Mouse (Mus musculus) bone marrow, adult 2 months (tissue): Measurements from ENCODE around the gene Lpar5.

Source experiments
- CTCF ChIP-seq: fragments of 200-500 bp; IDR thresholded peaks from 2 replicates; pipeline ENCODE4 v1.5.1; 2011; ENCODE audit warnings: low read length, control low read depth; ENCODE audit not compliant: control insufficient read depth, insufficient read depth
- POLR2A ChIP-seq: fragments of 200-500 bp; IDR thresholded peaks from 2 replicates; pipeline ENCODE4 v1.6.1; 2011; ENCODE audit warnings: low read depth, mild to moderate bottlenecking, control low read depth, low read length, borderline replicate concordance; ENCODE audit not compliant: control insufficient read depth

DNA sequence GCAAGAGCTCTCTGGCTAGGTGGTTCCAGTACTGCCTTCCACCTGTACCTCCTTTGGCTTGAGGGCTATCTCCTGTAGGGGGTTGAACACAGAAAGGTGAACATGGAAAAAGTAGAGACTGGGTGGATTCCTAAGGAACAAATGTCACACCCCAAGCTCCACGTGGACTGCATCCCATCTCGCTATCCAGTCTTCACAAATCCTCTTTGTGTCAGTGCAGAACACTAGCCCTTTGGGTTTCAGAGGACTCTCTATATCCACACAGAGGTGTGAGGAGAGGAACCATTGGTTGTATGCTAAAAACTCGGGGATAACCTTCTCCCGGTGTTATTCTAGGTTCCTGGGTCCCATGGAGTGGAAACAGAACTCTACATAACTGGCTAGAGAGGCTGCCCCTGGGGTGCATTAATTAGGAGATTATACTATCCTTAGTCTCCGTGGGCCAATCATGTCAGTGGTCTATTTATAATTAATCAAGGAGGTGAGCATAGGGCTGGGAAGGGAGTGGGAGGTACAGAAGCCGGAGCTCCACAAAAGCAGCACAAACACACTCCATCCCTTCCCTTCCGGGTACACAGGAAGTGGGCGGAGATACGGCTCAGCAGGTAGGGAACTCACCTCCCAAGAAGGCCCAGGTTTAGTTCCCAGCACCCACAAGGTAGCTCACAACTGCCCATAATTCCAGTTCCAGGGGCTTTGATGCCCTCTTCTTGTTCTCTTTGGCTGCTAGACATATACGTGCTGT lies 22.8 kb downstream of the Lpar5 start:
- TF ChIP-seq CTCF: no peak
- TF ChIP-seq POLR2A: no peak
